Mouse (Mus musculus): ENCODE data around the gene Myom1. TPM values are rescaled to one million over a fixed set of nuclear protein-coding genes. Genes with fewer than 3 reads are reported as not detected.
"Not testable (repeated sequence)": the region's sequence is repeated elsewhere in the genome, so short reads cannot be mapped to it uniquely, and the experiment has no call there.

Gene Myom1
- polyA plus RNA-seq (2015; fragmentation: Nextera tagmentation; extraction: Ambion mirVana) = 2.8 and 3.0 TPM in 2 replicates

DNA sequence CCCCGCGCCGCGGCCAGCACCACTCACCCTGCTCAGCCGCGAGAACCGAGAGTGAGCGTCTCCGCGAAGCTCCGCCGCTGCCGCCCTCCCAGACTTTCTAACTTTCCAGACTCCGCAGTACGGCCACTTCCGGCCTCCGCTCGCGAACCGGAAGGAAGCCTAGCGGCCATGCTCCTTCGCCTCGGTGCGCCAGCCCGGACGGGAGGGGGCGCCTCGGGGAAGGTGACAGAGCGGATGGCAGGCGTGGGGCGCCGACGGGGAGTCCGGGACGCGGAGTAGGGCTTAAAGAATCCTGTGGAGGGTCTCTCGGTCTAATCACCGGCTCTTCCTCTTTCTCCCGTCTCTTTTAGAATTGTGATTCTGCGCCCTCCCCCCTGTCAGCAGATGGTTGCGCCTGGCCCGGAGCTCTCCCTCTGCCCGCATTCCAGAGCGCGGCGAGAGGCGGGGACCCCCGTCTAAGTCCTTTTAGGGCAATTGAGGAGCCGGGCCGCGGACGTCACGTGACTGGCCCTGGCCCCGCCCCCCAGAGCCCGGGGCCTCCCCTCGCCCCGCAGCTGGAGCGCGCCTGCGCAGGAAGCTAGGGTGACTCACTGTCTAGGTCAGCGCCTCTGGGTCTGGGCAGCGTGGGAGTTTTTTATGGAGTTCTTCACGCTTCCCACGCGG, at the start of gene Myom1:
TSS of gene Myom1 (plus strand) at position 553 of the 663 bp plus-strand sequence.
- peak; percentile 64 for TF ChIP-seq CTCF (IDR thresholded peaks at IDR 0.05; ENCODE audit: low read depth)
- peak; percentile 99 for DNase-seq (ENCODE audit: low spot score)

GRCm38 (mm10) chr17:70963546-70963945, 38.9 kb upstream of the Myom1 start:
- not testable (repeated sequence) for H3K27me3 ChIP-seq (ENCODE audit: insufficient read depth, low read length); H3K9me3 ChIP-seq (replicated peaks; ENCODE audit: low read length); H3K4me3 ChIP-seq (replicated peaks; ENCODE audit: low read depth, low read length); H3K4me2 ChIP-seq (ENCODE audit: low read length); H3K4me1 ChIP-seq (replicated peaks; ENCODE audit: insufficient read depth, low read length); H3K9ac ChIP-seq (ENCODE audit: low read depth, low read length); H3K27ac ChIP-seq; H3K36me3 ChIP-seq (ENCODE audit: insufficient read depth, low read length)
- DNase-seq (ENCODE audit: low spot score) (peak; percentile 73), ATAC-seq (replicated peaks; ENCODE audit: low FRiP score, low read depth) (peak; percentile 100)
- 77% methylated on average over 13 of the region's 13 CpGs for WGBS

More for the DNA sequence above, at the start of gene Myom1:
- Histone ChIP-seq H3K9me3 (replicated peaks; ENCODE audit: low read length) (no peaks in the 10 kb centered on the region), H3K27me3 (ENCODE audit: insufficient read depth, low read length) (no peaks in the 10 kb centered on the region), H3K4me2 (ENCODE audit: low read length) (peak within 1 kb of the TSS; percentile 54), H3K27ac (peak within 1 kb of the TSS; percentile 100), H3K4me3 (replicated peaks; ENCODE audit: low read depth, low read length) (peak within 1 kb of the TSS; percentile 89), H3K4me1 (replicated peaks; ENCODE audit: insufficient read depth, low read length) (peaks cover 24% of the 10 kb centered on the region; the same call in 1 of the 2 replicates), H3K36me3 (ENCODE audit: insufficient read depth, low read length) (no peaks in the 10 kb centered on the region), H3K9ac (ENCODE audit: low read depth, low read length) (peak within 1 kb of the TSS; percentile 97)
- ATAC-seq (replicated peaks; ENCODE audit: low FRiP score, low read depth) = peak; percentile 97
- under 1% methylated on average over 63 of the region's 65 CpGs for WGBS

GRCm38 (mm10) chr17:70965281-70965680, 37.2 kb upstream of the Myom1 start:
- WGBS = 79% methylated on average over 2 of the region's 2 CpGs
- no peak for TF ChIP-seq CTCF (IDR thresholded peaks at IDR 0.05; ENCODE audit: low read depth)

DNA sequence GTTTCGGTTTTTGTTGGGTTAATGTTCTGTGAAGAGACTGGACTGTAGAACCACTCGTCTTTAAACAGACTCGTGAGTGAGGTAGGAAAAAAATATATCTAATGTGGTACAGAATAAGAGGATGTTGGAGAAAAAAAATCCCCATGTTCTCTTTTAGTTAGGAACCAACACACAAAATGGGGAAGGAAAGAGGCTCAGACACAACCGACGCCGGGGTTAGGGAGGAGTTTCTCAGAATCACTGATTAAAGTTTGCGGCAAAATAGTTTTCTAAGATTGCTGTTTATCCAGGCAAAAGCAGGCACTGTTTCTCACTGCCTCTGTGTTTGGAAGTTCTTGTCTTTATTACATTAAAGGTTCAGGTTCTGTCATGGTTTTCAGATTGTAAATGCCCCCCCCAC, 36.3 kb upstream of the Myom1 start:
- WGBS = 69% methylated on average over 7 of the region's 7 CpGs
- Histone ChIP-seq H3K4me2 (ENCODE audit: low read length) (no peak overlapping the region), H3K4me3 (replicated peaks; ENCODE audit: low read depth, low read length) (no peak overlapping the region), H3K27me3 (ENCODE audit: insufficient read depth, low read length) (no peaks in the 10 kb centered on the region), H3K27ac (no peak overlapping the region), H3K4me1 (replicated peaks; ENCODE audit: insufficient read depth, low read length) (0 out of 2 replicates have a peak, but pooled peaks cover 4% of the 10 kb centered on the region), H3K9ac (ENCODE audit: low read depth, low read length) (no peak overlapping the region), H3K9me3 (replicated peaks; ENCODE audit: low read length) (no peaks in the 10 kb centered on the region), H3K36me3 (ENCODE audit: insufficient read depth, low read length) (no peaks in the 10 kb centered on the region)
- no peak for ATAC-seq (replicated peaks; ENCODE audit: low FRiP score, low read depth)
- no peak for DNase-seq (ENCODE audit: low spot score)
- TF ChIP-seq CTCF (IDR thresholded peaks at IDR 0.05; ENCODE audit: low read depth) = no peak

More at GRCm38 (mm10) chr17:70965281-70965680, 37.2 kb upstream of the Myom1 start:
- Histone ChIP-seq H3K4me3 (replicated peaks; ENCODE audit: low read depth, low read length) (no peak overlapping the region), H3K36me3 (ENCODE audit: insufficient read depth, low read length) (no peaks in the 10 kb centered on the region), H3K27me3 (ENCODE audit: insufficient read depth, low read length) (no peaks in the 10 kb centered on the region), H3K4me2 (ENCODE audit: low read length) (no peak overlapping the region), H3K9ac (ENCODE audit: low read depth, low read length) (no peak overlapping the region), H3K27ac (no peak overlapping the region), H3K9me3 (replicated peaks; ENCODE audit: low read length) (no peaks in the 10 kb centered on the region), H3K4me1 (replicated peaks; ENCODE audit: insufficient read depth, low read length) (0 out of 2 replicates have a peak, but pooled peaks cover 4% of the 10 kb centered on the region)
- DNase-seq (ENCODE audit: low spot score) (no peak), ATAC-seq (replicated peaks; ENCODE audit: low FRiP score, low read depth) (no peak)

- Histone ChIP-seq H3K4me1 (replicated peaks; ENCODE audit: insufficient read depth, low read length) (0 out of 2 replicates have a peak, but pooled peaks cover 4% of the 10 kb centered on the region), H3K4me3 (replicated peaks; ENCODE audit: low read depth, low read length) (no peak overlapping the region), H3K36me3 (ENCODE audit: insufficient read depth, low read length) (no peaks in the 10 kb centered on the region), H3K9me3 (replicated peaks; ENCODE audit: low read length) (no peaks in the 10 kb centered on the region), H3K27ac (no peak overlapping the region), H3K4me2 (ENCODE audit: low read length) (no peak overlapping the region), H3K27me3 (ENCODE audit: insufficient read depth, low read length) (no peaks in the 10 kb centered on the region), H3K9ac (ENCODE audit: low read depth, low read length) (no peak overlapping the region)
- DNase-seq (ENCODE audit: low spot score) (peak; percentile 44), ATAC-seq (replicated peaks; ENCODE audit: low FRiP score, low read depth) (no peak)
- no peak; the same call in 1 of the 2 replicates for TF ChIP-seq CTCF (IDR thresholded peaks at IDR 0.05; ENCODE audit: low read depth)
- 41% methylated on average over 9 of the region's 9 CpGs for WGBS
Observed at GRCm38 (mm10) chr17:70967191-70967590, 35.2 kb upstream of the Myom1 start.

- whole genome bisulfite sequencing = 57% methylated on average over 12 of the region's 12 CpGs
- Histone ChIP-seq H3K36me3 (ENCODE audit: insufficient read depth, low read length) (no peaks in the 10 kb centered on the region), H3K27me3 (ENCODE audit: insufficient read depth, low read length) (no peaks in the 10 kb centered on the region), H3K27ac (no peak overlapping the region), H3K9ac (ENCODE audit: low read depth, low read length) (no peak overlapping the region), H3K4me2 (ENCODE audit: low read length) (no peak overlapping the region), H3K4me3 (replicated peaks; ENCODE audit: low read depth, low read length) (no peak overlapping the region), H3K9me3 (replicated peaks; ENCODE audit: low read length) (no peaks in the 10 kb centered on the region), H3K4me1 (replicated peaks; ENCODE audit: insufficient read depth, low read length) (0 out of 2 replicates have a peak, but pooled peaks cover 4% of the 10 kb centered on the region)
- no peak for TF ChIP-seq CTCF (IDR thresholded peaks at IDR 0.05; ENCODE audit: low read depth)
- DNase-seq (ENCODE audit: low spot score) (no peak), ATAC-seq (replicated peaks; ENCODE audit: low FRiP score, low read depth) (no peak)
Observed at GRCm38 (mm10) chr17:70967646-70968045, 34.8 kb upstream of the Myom1 start.

All from kidney, postnatal 0 days (tissue).